Mouse (Mus musculus) CD4-positive, CD25-positive, alpha-beta regulatory T cell, adult 2 months (primary cell): ENCODE data around the gene Rfpl4.
"Not testable (repeated sequence)": the region's sequence is repeated elsewhere in the genome, so short reads cannot be mapped to it uniquely, and the experiment has no call there.

ENCODE experiments used
- DNase-seq: peaks from one replicate; pipeline ENCODE4 v3.0.0-alpha.2; 2012; ENCODE audit warnings: low read depth, low spot score

The Rfpl4 gene

DNA sequence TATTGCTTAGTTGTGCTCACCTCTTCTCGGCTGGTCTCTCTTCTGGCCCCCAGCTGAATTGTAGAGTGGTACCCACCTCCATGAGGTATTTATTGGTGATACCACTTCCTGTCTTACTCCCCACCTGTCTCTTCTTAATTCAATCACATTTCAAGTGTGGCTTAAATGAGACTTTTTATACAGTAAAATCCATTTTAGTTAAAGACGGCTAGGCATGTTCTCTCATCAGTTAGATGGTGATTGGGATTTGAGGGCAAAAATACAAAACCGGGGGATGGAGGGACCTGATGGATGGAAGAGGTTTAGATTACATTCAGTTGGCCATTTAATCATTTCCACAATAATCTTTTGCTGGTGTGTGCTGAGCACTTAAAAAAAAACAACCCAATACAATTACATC lies at the start of gene Rfpl4:
TSS of gene Rfpl4 (minus strand) at position 101 of the 400 bp plus-strand sequence.
- no peak for DNase-seq

DNA sequence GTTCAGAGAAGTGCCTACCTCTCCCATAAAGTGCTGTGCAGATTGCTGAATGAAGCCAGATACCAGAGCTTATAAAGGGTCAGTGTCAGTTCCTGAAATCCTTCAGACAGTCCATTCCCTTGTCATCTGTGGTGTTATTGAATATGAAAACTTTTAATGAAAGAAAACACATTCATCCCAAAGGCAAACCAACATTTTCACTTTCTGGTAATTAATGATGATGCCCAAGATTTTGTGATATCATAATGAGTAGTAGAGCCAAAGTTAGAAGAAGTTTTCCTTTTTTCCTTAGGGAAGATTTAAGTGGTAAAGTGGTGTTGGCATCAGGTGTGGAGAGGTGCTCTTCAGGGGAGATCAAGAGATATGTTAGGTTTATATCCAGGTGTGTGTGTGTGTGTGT lies 32.8 kb upstream of the Rfpl4 start, which contains the start of gene Vmn1r55:
TSS of gene Vmn1r55 (minus strand) at position 101 of the 400 bp plus-strand sequence.
- not testable (repeated sequence) for DNase-seq

DNA sequence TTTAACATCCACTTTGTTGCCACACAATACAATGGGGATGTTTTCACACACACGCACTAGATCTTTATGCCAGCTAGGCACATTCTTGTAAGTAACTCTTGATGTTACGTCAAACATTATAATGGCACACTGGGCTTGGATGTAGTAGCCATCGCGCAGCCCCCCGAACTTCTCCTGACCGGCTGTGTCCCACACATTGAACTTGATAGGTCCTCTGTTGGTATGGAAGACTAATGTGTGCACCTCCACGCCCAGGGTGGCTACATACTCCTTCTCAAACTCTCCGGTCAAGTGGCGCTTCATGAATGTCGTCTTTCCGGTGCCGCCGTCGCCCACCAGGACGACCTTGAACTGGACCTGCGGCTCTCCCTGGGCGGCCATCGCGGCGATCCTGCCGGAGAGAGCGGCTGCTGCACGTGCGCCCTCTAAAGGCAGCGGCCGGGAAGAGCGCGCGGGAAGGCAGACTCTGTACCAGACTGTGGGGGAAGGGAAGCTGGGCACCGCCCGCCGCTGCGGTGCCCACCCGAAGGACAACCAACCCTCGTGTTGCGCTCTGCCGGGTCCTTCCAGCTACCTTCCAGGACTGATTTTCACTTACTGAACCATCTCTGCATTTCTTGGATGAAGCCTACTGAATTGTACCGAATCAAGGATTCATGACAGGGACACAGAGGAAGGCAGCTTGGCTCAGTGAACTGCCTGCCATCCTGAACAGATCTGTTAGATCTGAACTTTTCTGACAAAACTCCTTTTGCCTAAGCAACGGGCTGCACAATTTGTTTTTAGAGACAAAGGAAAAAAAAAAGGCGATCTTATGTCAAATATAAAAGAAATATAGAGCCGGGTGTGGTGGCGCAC lies 9.0 kb upstream of the Rfpl4 start, which contains the start of gene Rasl2-9:
TSS of gene Rasl2-9 (minus strand) at position 402 of the 858 bp plus-strand sequence.
- DNase-seq = peak; percentile 54

DNA sequence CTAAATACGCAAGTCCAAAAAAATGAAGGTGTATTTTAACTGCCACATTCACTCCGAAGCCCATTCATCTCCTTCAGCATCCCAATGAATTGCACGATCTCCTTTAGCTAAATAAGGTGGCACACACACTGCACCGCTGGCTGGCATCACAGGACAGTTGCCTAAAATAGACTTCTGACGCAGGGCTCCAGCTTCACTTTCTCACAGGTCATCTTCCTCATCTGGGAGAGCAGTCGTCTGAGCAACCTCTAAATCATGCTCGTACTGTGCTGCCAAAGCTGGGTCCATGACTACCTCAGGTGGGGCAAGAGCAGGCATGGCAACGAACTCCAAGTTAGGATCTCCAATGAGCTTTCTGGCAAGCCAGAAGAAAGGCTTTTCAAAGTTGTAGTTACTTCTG lies 8.3 kb upstream of the Rfpl4 start:
- DNase-seq = no peak

DNA sequence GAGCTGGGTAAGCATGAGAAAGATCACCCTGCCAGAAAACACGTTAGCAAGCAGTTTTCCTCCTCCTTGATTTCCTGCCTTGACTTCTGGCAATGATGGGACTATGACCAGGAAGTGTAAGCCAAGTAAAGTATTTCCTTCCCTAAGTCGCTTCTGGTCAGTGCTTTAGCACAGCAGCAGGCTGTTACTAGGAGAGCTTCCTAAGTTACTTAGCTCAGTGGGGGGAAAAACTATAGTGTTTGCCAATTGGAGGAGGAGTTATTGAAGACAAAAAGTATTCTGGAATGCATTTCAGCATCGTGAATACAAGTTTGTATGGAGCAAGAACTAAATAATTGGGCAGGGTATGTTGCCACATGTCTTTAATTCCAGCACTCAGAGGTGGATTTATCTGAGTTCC lies 4.0 kb downstream of the Rfpl4 start:
- no peak for DNase-seq

DNA sequence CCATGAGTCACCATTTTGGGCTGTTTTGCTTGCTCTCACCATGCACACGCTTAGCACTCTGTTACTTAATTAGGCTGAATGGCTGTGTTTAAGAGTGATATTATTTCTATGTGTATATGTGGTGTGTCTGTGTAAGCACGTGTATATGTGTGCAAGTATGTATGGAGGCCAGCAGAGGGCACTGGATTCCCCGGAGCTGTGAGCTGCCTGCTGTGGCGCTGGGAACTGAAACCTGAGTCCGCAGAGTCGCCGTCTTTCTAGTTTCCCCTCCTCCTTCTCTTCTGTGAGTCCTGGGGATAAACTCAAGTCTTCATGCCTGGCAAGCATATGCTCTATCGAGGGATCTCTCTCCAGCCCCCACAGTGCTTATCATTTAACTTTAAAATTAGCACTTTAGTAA lies 7.4 kb downstream of the Rfpl4 start:
- no peak for DNase-seq

DNA sequence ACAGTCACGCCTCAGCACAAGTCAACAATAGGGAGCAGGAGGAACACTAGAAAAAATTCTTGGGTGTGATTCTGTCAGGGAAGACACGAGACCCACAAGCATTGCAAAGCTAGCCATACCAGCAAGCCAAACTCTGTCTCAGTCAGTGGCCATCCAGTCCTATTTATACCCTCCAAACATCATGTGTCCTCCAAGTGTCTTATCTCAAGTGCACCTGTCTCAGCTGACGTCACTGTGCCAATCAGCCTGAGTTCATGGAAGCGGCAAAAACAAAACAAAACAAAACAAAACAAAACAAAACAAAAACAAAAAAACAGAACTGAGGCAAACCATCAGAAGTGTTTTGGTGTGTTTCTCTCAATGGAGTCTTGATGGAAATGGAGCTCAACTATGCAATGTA lies 8.5 kb downstream of the Rfpl4 start:
- DNase-seq = no peak

DNA sequence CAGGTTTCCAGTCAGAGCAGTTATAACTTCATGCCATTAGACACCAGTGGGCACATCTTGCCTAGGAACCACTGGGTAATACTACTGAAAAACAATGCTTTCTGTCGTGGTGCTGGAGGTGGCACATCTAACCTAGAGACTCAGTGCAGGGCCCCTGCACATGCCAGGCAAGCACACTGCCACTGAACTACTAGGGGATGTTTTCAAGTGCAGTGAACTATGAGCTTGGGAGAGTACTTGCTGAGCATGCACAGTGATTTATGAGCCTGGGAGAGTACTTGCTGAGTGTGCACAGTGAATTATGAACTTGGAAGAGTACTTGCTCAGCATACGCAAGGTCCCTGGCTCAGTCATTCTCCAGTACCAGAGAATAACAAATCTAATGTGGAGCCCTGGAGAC lies 14.2 kb downstream of the Rfpl4 start:
- DNase-seq = no peak

DNA sequence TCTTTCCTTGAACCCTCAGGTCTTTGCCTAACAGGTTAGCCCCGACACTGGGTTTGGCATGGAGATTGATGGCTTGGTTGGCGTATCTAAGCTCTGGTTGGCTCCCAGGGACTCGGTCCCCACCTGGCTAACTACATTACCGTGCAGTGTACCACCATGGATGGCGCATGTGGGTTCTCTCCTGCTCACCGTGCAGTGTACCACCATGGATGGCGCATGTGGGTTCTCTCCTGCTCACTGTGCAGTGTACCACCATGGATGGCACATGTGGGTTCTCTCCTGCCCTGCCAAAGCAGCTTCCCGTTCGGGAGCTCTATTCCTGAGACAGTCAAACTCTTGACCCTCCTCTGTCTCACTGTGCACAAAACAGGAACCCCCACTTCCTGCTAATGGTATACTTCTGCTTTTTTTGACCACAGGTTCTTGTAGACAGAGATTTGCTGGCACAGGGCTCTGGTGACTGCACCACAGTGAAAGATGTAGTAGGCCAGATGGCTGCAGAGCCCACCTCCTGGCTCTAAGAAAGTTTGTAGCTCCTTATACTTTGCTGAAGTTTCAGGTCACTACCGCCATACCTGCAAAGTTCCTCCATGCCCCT lies 15.6 kb downstream of the Rfpl4 start:
- no peak for DNase-seq

DNA sequence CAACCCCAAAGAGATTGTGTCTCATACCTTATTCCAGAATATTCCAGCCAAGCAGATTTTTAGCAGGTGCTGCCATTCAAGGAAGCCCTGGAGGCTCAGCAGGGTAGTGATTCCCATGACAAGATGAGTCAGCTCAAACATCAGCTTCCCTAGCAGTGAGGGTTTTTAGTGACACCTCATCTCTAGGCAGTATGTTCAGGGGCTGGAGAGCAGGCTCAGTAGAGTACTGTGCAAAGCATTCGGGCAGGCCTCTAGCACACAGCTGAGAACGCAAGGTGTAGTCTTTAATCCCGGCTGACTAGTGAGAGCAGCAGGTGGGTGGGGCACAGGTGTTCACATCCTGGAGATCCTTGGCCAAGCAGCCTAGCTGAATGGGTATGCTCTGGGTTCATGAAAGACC lies 17.0 kb downstream of the Rfpl4 start:
- DNase-seq = no peak

DNA sequence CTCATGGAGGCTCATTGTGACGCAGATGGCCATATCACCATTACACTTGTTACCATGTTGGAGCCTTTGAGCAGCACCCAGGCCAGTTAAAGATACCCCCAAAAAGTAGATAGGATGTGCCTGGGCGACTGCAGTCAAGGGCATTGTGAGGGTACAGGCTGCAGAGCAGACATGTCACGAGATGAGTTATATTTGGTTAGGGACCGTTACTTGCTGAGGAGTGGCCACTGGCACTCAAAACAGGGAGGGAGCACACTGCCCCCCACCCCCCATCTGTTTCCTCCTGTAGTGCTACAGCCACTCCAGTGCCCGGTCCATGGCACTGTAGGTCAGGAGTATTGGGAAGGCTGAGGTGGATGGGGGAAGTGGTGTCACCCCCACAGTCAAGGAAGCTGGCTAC lies 18.0 kb downstream of the Rfpl4 start:
- no peak for DNase-seq

DNA sequence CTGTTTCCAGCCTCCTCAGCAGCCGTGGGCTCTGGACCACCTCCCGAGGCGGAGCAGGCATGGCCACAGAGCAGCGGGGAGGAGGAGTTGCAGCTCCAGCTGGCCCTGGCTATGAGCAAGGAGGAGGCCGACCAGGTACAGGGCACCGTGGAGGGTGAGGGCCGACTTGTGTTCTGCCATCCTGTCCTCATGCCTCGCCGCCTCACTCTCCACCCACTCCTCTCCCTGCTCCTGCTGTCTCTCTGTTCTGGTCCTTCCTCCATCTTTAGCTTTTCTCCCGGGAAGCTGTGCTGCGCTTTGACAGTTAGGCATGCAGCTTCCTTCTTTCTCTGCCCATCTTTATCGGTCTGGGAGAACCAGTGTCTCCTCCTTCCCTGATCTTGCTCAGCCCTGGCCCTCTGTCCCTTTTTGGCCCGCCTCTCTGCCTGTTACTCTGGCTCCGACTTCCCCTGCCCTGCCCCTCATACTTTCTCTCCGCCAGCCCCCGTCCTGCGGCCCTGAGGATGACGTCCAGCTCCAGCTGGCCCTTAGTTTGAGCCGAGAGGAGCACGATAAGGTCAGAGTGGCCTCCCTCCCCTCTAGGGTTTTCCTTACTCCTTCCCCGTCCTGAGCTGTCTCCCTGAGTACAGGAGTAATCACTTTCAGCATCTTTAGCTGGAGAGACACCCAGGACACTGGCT lies 23.8 kb downstream of the Rfpl4 start:
- no peak for DNase-seq

DNA sequence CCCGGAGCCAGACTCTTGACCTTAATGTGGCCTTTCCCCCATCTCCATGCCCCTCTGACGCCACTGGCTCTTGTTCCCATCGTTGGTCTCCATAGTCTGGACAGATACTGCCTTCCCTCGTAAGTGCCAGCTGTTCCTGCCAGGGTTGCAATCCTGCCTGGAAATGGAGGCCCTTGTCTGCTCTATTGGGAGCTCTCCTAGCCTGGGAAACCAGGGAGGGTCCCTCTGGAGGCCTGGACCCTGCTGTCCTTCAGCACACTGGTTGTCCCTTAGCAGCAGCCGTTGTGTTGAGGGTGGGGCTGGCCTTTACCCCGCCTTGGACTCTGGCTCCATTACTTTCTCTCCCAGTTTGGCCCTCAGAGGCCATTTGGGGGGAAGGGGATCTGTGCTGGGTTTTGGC lies 24.4 kb downstream of the Rfpl4 start:
- DNase-seq = no peak

DNA sequence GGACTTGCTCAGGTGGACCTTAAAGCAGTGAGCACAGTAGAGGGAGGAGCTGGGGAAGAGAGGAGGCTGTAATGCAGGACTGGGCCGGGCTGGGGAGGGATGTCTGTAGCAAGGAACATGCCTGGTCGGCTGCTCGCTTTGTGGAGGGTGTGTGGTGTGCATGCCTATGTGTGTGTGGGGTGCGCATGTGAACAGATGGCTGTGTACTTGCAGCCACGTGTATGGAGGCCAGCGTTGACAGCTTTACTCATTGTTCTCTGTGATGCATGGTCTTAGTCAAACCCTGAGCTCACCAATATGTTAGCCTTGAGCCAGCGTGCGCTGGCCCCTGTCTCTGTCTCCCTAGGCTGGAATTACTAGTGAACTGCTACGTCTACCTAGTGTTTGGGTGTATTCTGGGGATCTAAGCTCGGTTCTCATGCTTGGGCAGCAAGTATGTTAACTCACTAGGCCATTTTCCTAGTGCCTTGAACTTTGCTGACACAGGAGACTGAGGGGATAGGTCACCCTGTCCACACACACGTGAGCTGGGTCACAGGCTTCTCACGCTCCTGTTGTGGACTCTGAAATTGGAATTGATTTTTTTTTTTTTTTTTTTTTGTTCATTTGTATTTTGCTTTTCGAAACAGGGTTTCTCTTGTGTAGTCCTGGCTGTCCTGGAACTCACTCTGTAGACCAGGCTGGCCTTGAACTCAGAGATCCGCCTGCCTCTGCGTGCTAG lies 25.6 kb downstream of the Rfpl4 start:
- no peak for DNase-seq

DNA sequence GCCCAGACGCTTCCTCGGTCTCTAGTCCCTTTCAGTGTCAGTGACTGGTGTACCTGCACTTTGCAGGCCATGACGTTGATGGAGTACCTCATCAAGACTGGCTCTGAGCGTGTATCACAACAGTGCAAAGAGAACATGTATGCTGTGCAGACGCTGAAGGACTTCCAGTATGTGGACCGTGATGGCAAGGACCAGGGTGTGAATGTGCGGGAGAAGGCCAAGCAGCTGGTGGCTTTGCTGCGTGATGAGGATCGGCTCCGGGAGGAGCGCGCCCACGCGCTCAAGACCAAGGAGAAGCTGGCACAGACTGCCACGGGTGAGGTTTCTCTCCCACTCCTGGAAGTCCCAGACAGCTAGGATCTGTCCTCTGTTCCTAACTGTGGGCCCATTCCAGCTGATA lies 26.9 kb downstream of the Rfpl4 start:
- no peak for DNase-seq

DNA sequence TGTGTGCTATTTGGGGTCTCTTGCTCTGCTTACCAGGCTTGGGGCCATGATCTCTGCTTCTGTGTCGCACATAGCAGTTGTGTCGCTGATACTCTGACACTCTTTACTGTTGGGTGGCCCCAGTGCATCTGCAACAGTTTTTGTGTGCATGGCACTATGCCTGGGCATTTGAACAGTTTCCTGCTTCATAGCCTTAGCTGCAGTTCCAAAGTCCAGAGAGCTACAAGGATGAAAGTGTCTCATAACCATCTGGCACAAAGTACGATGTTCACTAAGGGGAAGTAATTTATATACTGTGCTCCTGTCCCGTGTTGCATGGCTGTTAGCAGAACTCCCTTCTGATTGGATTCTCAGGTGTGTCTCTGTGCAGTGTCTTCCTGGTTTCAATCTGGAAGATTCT lies 28.9 kb downstream of the Rfpl4 start:
- DNase-seq = no peak

DNA sequence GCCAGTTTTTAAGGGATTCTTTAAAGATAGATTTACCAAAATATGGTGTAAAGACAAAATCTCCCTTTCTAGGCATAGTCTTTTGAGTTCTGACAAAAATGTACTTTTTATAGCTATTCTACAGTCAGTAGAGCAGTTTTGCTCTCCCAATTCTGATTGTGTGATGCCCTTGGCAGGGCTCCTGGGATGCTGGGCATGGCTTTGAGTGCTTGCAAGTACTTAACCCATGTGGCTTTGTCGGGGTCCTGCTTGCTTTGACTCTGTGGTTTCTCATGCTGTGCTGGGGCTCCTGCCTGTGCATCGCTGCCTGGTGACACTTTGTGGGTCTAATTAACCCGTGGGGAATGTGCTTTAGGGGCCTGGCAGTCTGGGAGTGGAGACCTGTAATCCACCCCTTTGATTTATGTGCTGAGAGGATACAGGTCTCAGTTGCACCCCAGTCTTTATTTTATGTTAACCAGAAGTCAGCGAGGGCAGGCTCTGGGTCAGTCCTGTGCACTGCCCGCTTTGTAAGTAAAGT lies 29.8 kb downstream of the Rfpl4 start:
- DNase-seq = no peak

DNA sequence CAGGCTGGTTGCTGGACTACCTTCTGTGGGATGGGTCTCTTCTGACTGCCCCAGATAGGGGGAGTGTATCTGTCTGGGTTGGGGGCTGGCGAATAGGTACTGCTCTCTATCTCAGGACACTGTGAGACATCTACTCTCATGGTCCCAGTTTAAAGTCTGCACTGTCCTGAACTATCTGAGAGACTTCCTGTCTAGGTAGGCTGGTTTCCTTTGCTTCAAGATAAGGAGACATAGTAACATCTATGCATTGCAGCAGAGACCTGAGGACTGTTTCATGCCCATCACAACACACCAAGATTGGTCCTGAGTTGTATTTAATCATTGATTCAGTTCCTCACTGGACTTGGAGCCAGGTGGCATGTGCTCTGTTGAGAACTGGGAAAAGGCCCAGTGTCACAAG lies 31.2 kb downstream of the Rfpl4 start:
- DNase-seq = no peak

DNA sequence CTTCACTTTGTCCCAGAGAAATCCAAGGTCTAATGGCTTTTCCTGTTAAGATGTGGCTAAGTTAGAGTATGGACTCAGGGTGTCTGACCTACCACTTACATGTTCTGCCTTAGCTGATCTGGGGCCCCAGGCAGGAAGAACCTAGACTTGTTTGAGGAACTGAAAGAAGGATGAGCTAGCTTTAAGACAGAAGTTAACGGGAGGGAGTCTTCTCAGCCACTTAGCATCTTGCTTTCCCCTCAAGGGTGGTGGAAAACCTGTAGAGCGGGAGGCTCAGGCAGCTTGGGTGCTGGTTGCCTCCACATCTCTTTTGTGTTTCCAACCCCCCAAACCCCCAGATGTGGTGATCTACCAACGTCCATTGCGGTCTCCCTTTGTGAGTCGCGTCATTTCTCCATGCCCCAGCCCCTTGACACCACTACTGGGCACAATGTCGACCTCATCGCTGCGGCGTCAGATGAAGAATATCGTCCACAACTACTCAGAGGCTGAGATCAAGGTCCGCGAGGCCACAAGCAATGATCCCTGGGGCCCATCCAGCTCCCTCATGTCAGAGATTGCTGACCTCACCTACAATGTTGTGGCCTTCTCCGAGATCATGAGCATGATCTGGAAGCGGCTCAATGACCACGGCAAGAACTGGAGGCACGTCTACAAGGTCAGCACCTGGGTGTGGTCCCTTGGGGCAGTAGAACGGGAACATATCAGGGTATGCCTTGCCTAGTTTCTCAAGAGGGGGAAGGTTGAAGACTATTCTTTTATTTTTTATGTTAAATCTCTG lies 33.2 kb downstream of the Rfpl4 start:
- no peak for DNase-seq

DNA sequence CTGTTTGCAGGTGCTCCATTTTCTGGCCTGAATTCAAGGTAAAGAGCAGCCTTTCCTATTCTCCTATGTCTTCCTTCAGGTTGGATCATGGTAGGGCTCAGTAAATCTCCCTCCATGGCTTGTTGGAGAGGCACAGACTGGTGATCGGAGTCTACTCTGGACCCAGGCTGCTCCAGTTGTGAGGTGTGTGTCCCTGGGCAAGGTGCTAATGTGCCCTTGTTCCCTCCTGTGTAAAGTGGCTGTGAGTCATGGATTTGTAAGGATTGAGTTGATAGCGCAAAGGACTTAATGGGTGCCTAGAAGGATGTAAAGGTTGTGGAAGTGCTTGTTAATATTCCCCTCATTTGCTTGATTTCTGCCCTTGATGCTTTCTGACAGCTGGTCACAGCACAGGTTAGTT lies 34.8 kb downstream of the Rfpl4 start:
- DNase-seq = no peak

DNA sequence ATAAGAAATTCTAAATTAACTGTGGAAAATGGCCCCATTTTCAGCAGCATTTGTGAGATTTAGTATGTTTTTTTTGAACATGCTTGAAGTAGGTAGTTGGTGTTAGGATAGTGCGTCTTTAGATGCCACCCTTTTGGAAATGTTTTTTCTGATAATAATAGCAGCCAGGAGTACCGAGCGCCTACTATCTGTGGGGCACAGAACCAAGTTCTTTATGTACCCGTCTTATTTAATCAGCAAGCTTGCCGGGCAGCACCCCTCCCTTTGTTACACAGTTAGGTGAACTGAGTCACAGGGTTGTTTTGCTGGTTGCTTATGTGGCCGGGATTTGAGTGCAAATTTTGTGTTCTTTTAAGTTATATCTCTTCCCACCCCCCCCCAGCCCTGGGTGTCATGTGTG lies 35.5 kb downstream of the Rfpl4 start:
- no peak for DNase-seq
